Mouse (Mus musculus) ES-E14 (cell line): ENCODE data around the gene Cpn2.

Experiments
- CHD2 ChIP-seq: IDR thresholded peaks from 2 replicates; pipeline ENCODE4 v1.6.1; 2014; ENCODE audit warnings: mild to moderate bottlenecking, low read depth, low read length, inconsistent platforms
- HCFC1 ChIP-seq: IDR thresholded peaks from 2 replicates; pipeline ENCODE4 v1.6.1; 2012; ENCODE audit warnings: low read length, inconsistent platforms, borderline replicate concordance; ENCODE audit not compliant: insufficient read depth
- MAFK ChIP-seq: IDR thresholded peaks from 2 replicates; pipeline ENCODE4 v1.6.1; 2014; ENCODE audit warnings: mild to moderate bottlenecking, low read depth, low read length, inconsistent platforms; ENCODE audit not compliant: insufficient read depth
- ZC3H11A ChIP-seq: IDR thresholded peaks from 2 replicates; pipeline ENCODE4 v1.6.1; 2012; ENCODE audit warnings: low read depth, mild to moderate bottlenecking, inconsistent platforms, low read length, borderline replicate concordance
- ZNF384 ChIP-seq: IDR thresholded peaks from 2 replicates; pipeline ENCODE4 v1.6.1; 2012; ENCODE audit warnings: low read depth, low read length, inconsistent platforms

GRCm38 (mm10) chr16:30253374-30253773, 13.9 kb downstream of the Cpn2 start:
- no peak for TF ChIP-seq CHD2
- TF ChIP-seq HCFC1: no peak
- no peak for TF ChIP-seq ZNF384
- TF ChIP-seq ZC3H11A: no peak
- no peak for TF ChIP-seq MAFK
